Mouse (Mus musculus): Measurements from ENCODE around the gene Gm38655. TPM values are rescaled to one million over a fixed set of nuclear protein-coding genes. Genes with fewer than 3 reads are reported as not detected.
"Not testable (repeated sequence)": the region's sequence is repeated elsewhere in the genome, so short reads cannot be mapped to it uniquely, and the experiment has no call there.

Gene Gm38655
- polyA plus RNA-seq, 1 experiment from 2014 or later, result not detected

DNA sequence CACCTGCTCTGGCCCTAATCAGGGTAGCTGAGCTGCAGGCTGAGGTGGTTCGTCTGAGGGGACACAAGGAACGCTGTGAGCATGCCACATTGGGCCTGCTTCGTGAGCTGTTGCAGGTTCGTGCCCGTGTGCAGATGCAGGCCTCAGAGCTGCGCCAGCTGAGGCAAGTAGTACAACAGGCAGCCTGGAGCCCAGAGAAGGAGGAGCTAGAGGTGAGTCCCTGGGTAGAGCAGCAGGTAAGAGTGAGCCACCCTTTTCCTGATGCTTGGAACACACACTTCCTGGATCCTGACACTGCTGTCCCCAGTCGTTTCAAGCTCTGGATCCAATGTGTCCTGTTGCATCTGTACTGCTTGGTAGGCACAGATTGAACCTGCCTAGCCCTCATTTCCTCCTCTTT, 11.9 kb downstream of the Gm38655 start:
- no peak for ATAC-seq (replicated peaks)
- H3K4me2 ChIP-seq, result no peak overlapping the region
- no peaks in the 10 kb centered on the region for H3K27me3 ChIP-seq (replicated peaks)
- no peak overlapping the region for H3K4me3 ChIP-seq
- H3K9me3 ChIP-seq, result no peaks in the 10 kb centered on the region
- 82% methylated on average over 7 of the region's 7 CpGs for WGBS
- no peaks in the 10 kb centered on the region for H3K4me1 ChIP-seq
- no peak overlapping the region for H3K9ac ChIP-seq
- H3K27ac ChIP-seq, result no peak overlapping the region
- H3K36me3 ChIP-seq (replicated peaks), result peaks cover 20% of the 10 kb centered on the region

DNA sequence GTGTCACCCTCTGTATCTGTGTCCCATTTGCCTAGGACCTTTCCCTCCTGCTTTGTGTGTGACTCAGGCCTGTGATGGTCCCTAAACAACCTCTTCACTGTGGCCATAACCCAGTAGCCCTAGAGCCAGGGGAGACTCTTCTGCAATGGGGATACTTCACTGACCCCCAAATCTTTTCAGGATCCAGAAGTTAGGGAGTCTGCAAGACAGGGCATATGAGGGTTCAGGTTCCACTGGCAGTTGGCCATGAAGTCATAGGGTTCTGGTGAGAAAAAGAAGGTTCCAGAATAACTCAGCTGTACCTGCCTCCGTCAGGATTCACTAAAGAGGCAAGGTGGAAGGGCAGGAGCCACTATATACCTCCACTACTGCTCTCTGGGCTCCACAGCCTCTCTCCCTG, 13.1 kb downstream of the Gm38655 start, which contains the start of gene Ccdc154:
TSS of gene Ccdc154 (plus strand) at position 301 of the 400 bp plus-strand sequence.
- ATAC-seq (replicated peaks), result no peak
- Histone ChIP-seq H3K9ac (no peak within 1 kb of the TSS), H3K27me3 (replicated peaks) (no peaks in the 10 kb centered on the region), H3K27ac (no peak within 1 kb of the TSS), H3K4me1 (no peaks in the 10 kb centered on the region), H3K9me3 (no peaks in the 10 kb centered on the region), H3K36me3 (replicated peaks) (peaks cover 27% of the 10 kb centered on the region), H3K4me2 (no peak within 1 kb of the TSS), H3K4me3 (no peak within 1 kb of the TSS)
- WGBS, result 88% methylated on average over 1 of the region's 1 CpGs

DNA sequence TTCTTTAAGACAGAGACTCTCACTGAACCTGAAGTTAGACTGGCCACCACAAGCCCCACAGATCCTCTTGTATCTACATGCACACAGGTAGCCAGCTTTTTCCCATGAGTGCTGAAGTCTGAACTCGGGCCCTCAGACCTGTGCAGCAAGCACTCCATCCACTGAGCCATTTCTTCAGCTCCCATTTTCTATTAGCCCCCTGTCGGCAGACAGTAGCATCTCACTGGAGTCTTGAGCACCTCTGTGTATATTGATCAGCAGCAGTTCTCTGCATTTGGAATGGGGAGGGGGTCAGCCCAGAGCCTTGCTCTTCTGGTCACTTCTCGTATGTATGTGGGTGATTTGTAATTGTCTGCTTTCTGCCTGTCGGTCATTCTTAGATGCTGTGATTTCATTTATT, 35.3 kb downstream of the Gm38655 start:
- H3K27ac ChIP-seq, result no peak overlapping the region
- no peaks in the 10 kb centered on the region for H3K4me1 ChIP-seq
- no peak for ATAC-seq (replicated peaks)
- no peaks in the 10 kb centered on the region for H3K36me3 ChIP-seq (replicated peaks)
- H3K27me3 ChIP-seq (replicated peaks), result no peaks in the 10 kb centered on the region
- no peak overlapping the region for H3K4me2 ChIP-seq
- no peaks in the 10 kb centered on the region for H3K9me3 ChIP-seq
- 68% methylated on average over 4 of the region's 4 CpGs for WGBS
- no peak overlapping the region for H3K4me3 ChIP-seq
- no peak overlapping the region for H3K9ac ChIP-seq

DNA sequence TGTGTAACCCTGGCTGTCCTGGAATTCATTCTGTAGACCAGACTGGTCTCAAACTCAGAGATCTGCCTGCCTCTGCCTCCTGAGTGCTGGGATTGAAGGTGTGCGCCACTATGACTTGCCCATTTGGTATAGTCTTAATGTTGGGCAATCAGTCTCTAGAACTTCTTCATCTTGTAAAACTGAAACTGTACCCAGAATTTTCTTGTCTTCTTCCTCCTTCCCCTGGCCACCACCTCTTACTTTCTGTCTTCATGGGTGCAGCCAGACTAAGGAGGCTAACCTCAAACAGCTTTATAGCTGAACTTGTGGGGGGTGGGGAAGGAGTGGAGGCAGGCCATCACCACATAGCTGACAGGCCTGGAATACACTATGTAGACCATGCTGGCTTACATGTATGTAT, 36.5 kb downstream of the Gm38655 start:
- Histone ChIP-seq H3K9me3 (no peaks in the 10 kb centered on the region), H3K27ac (no peak overlapping the region), H3K36me3 (replicated peaks) (no peaks in the 10 kb centered on the region), H3K9ac (no peak overlapping the region), H3K4me2 (no peak overlapping the region), H3K4me1 (peaks cover 10% of the 10 kb centered on the region), H3K27me3 (replicated peaks) (no peaks in the 10 kb centered on the region), H3K4me3 (no peak overlapping the region)
- WGBS, result 100% methylated on average over 1 of the region's 1 CpGs
- ATAC-seq (replicated peaks), result no peak

DNA sequence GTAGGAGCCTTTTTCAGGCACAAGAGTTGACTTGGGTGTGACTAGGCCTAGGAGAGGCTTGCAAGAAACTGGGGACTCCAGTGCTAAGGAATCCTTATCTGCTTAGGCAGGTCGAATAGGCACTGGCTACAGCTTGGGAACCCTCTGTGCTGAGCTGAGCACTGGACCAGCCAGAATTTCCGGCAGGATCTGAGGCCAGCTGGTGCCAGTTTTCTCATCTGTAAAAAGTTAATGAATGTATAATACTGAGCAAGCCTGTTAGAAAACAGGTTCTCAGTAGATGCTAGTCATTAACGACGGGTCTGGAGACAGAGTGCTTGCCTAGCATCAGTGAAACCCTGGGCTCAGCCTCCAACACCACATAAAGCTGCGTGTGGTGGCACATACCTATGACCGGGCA, 39.6 kb downstream of the Gm38655 start:
- ATAC-seq (replicated peaks), result no peak
- H3K9ac ChIP-seq, result no peak overlapping the region
- no peaks in the 10 kb centered on the region for H3K36me3 ChIP-seq (replicated peaks)
- no peak overlapping the region for H3K4me3 ChIP-seq
- no peaks in the 10 kb centered on the region for H3K9me3 ChIP-seq
- no peak overlapping the region for H3K4me2 ChIP-seq
- H3K27ac ChIP-seq, result no peak overlapping the region
- no peaks in the 10 kb centered on the region for H3K27me3 ChIP-seq (replicated peaks)
- H3K4me1 ChIP-seq, result peaks cover 15% of the 10 kb centered on the region
- 90% methylated on average over 6 of the region's 6 CpGs for WGBS

DNA sequence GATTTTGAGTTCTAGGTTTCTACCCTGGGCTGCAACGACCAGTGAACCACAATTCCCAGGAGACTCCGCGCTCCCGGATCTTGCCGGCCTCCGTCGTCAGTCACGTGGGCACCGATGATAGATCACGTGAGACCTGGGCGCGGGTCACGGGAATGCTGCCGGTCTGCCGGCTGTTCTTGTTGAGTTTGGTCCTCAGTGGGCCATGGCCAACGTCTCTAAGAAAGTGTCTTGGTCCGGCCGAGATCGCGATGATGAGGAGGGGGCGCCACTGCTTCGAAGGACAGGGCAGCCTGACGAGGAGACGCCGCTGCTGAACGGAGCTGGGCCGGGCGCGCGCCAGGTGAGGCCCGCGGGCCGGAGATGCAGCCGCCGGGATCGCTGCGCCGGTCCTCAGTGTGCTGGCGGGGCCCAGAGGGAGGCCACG, 42.0 kb downstream of the Gm38655 start, which contains the start of gene Clcn7:
TSS of gene Clcn7 (plus strand) at position 117 of the 424 bp plus-strand sequence.
- no peaks in the 10 kb centered on the region for H3K27me3 ChIP-seq (replicated peaks)
- peak within 1 kb of the TSS; percentile 54; the same call in 1 of the 2 replicates for H3K27ac ChIP-seq
- peak; percentile 92 for ATAC-seq (replicated peaks)
- no peaks in the 10 kb centered on the region for H3K9me3 ChIP-seq
- peaks cover 15% of the 10 kb centered on the region for H3K4me1 ChIP-seq
- WGBS, result under 1% methylated on average over 40 of the region's 40 CpGs
- peak within 1 kb of the TSS; percentile 75 for H3K4me3 ChIP-seq
- peak within 1 kb of the TSS; percentile 77 for H3K4me2 ChIP-seq
- H3K36me3 ChIP-seq (replicated peaks), result no peaks in the 10 kb centered on the region
- peak within 1 kb of the TSS; percentile 70 for H3K9ac ChIP-seq

DNA sequence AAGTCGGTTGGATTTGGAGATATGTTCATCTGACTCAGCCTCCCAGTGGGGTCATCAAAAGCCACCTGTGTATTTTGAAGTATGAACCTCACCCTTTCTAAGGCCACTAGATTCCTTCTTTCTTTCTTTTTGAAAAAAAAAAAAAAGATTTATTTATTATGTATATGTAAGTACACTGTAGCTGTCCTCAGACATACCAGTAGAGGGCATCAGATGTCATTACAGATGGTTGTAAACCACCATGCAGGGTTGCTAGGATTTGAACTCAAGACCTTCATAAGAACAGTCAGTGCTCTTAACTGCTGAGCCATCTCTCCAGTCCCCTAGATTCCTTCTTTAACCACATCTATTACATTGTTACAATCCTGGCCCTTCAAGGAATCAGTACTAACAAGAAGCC, 45.2 kb downstream of the Gm38655 start:
- H3K9ac ChIP-seq, result no peak overlapping the region
- peaks cover 15% of the 10 kb centered on the region for H3K4me1 ChIP-seq
- 90% methylated on average over 1 of the region's 1 CpGs for WGBS
- ATAC-seq (replicated peaks), result no peak
- no peaks in the 10 kb centered on the region for H3K9me3 ChIP-seq
- H3K4me2 ChIP-seq, result no peak overlapping the region
- H3K36me3 ChIP-seq (replicated peaks), result no peaks in the 10 kb centered on the region
- H3K27me3 ChIP-seq (replicated peaks), result no peaks in the 10 kb centered on the region
- no peak overlapping the region for H3K27ac ChIP-seq
- no peak overlapping the region for H3K4me3 ChIP-seq

DNA sequence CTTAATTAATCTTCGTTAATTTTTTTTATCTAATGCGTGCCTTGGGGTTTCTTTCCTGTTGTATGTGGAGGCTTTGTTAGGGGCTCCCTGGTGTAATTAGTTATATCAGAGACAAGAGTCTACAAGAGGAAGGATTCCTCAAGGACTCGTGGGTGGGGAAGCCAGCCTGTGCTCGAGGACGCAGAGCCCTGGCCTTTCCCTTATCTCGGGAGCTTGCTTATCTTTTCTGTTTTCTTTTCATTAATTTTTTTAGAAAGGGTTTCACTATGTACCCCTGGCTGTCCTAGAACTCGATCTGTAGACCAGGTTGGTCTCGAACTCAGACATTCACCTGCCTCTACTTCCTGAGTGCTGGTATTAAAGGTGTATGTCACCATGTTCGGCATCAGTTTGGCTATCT, 47.6 kb downstream of the Gm38655 start:
- H3K4me1 ChIP-seq, result no peaks in the 10 kb centered on the region
- ATAC-seq (replicated peaks), result no peak
- H3K4me3 ChIP-seq, result no peak overlapping the region
- H3K9me3 ChIP-seq, result no peaks in the 10 kb centered on the region
- no peak overlapping the region for H3K4me2 ChIP-seq
- H3K27ac ChIP-seq, result no peak overlapping the region
- H3K27me3 ChIP-seq (replicated peaks), result no peaks in the 10 kb centered on the region
- H3K9ac ChIP-seq, result no peak overlapping the region
- WGBS, result 82% methylated on average over 9 of the region's 9 CpGs
- H3K36me3 ChIP-seq (replicated peaks), result no peaks in the 10 kb centered on the region

DNA sequence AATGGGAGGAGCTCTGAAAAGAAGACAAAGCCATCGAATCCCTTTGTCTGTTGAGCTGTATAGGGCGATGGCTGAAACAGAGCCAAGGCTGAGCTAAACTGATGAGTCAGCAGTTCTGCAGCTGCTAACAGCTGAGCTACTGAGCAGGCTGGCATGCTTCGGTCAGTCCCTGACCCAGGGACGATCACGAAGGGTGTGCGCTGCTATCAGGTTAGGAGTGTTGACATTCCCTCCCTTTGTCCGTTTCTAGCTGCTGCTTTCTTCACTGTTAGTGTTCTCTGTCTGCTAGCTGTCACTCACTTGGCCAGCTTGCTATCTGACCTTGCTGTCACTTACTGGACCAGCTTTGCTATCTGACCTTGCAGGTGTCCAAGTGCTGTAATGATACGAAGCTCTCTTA, 48.2 kb downstream of the Gm38655 start:
- H3K27ac ChIP-seq, result no peak overlapping the region
- no peak overlapping the region for H3K4me3 ChIP-seq
- no peak for ATAC-seq (replicated peaks)
- H3K27me3 ChIP-seq (replicated peaks), result no peaks in the 10 kb centered on the region
- no peaks in the 10 kb centered on the region for H3K4me1 ChIP-seq
- H3K4me2 ChIP-seq, result no peak overlapping the region
- H3K9me3 ChIP-seq, result no peaks in the 10 kb centered on the region
- no peak overlapping the region for H3K9ac ChIP-seq
- WGBS, result 64% methylated on average over 8 of the region's 8 CpGs
- no peaks in the 10 kb centered on the region for H3K36me3 ChIP-seq (replicated peaks)

DNA sequence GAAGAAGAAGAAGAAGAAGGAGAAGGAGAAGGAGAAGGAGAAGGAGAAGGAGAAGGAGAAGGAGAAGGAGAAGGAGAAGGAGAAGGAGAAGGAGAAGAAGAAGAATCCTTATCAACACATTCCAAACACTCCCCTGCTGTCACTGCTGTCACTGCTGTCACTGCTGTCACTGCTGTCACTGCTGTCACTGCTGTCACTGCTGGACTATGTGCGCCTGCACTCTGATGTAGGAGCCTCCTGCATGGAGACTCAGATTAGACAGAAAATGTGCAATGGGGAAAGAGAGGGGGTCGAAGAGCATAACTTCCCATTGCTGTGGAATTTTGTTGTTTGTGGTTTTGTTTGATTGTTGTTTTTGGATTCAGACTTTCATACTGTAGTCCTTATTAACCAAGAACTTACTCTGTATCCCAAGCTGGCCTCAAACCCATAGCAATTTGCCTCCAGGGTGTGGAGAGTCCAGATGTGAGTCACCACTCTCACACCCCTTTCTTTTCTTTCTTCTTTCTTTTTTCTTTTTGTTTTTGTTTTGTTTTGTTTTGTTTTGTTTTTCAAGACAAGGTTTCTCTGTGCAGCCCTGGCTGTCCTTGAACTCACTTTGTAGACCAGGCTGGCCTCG, 49.7 kb downstream of the Gm38655 start:
- not testable (repeated sequence) for H3K4me1 ChIP-seq; H3K9ac ChIP-seq; H3K4me2 ChIP-seq; H3K27me3 ChIP-seq (replicated peaks); H3K36me3 ChIP-seq (replicated peaks); H3K9me3 ChIP-seq; H3K4me3 ChIP-seq; H3K27ac ChIP-seq; ATAC-seq (replicated peaks)
- 74% methylated on average over 3 of the region's 3 CpGs for WGBS

DNA sequence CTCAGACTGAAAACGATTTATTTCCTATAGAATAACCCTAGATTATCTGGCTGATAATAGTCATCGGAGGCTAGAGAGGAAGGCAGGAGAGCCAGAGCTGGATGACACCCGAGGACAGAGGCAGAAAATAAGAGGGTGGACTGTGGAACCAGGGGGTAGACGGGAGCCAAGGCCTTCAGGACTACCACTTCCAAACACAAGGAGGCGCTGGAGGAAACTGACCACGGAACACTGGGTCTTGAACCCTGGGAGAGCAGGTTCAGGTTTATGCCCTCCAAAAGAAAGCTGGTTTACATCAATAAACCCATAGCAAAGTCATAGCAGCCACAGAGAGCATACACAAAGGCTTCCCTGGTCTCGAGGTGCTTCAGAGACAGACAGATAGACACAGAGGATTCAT, 51.3 kb downstream of the Gm38655 start:
- H3K4me2 ChIP-seq, result no peak overlapping the region
- H3K27me3 ChIP-seq (replicated peaks), result no peaks in the 10 kb centered on the region
- H3K4me3 ChIP-seq, result no peak overlapping the region
- no peak for ATAC-seq (replicated peaks)
- H3K4me1 ChIP-seq, result no peaks in the 10 kb centered on the region
- WGBS, result 28% methylated on average over 7 of the region's 7 CpGs
- no peak overlapping the region for H3K27ac ChIP-seq
- no peaks in the 10 kb centered on the region for H3K36me3 ChIP-seq (replicated peaks)
- H3K9me3 ChIP-seq, result no peaks in the 10 kb centered on the region
- no peak overlapping the region for H3K9ac ChIP-seq

Data from midbrain, embryonic 15.5 days (tissue).